Mouse (Mus musculus): ENCODE measurements around the gene Ubtd1. TPM values are rescaled to one million over a fixed set of nuclear protein-coding genes. Genes with fewer than 3 reads are reported as not detected.

Gene Ubtd1
- total RNA-seq (2021) = 10 to 100 TPM; 12.0 to 12.2 TPM
- long read RNA-seq, experiment 1, transcript Ubtd1-201 (3 exons, 1,529 nt) = major isoform, 12 of 17 reads
- long read RNA-seq, experiment 1, partial matches to known transcripts = 1 of 17 reads
- long read RNA-seq, experiment 1, other reads (novel, unspliced or antisense) = 4 of 17 reads
- long read RNA-seq, experiment 2, transcript Ubtd1-201 (3 exons, 1,529 nt) = major isoform, 12 of 17 reads
- long read RNA-seq, experiment 2, partial matches to known transcripts = 0 of 17 reads
- long read RNA-seq, experiment 2, other reads (novel, unspliced or antisense) = 3 of 17 reads

GRCm38 (mm10) chr19:41981595-41981927 lies at the start of gene Ubtd1:
Ubtd1 (plus strand) TSS chr19:41981763.
- DNase-seq (ENCODE audit: low spot score in 2 of 2) = no peak

GRCm38 (mm10) chr19:41932686-41933085 lies 48.9 kb upstream of the Ubtd1 start:
- DNase-seq (ENCODE audit: low spot score in 2 of 2) = no peak

- peak; percentile 98 to 99 for DNase-seq (ENCODE audit: low spot score in 2 of 2)
Observed at GRCm38 (mm10) chr19:41933179-41934086, 48.1 kb upstream of the Ubtd1 start, which contains the start of the genes Exosc1 and Zdhhc16. Exosc1 (minus strand) TSS chr19:41933423. Zdhhc16 (plus strand) TSS chr19:41933480.

GRCm38 (mm10) chr19:41934124-41934523 lies 47.4 kb upstream of the Ubtd1 start:
- no peak for DNase-seq (ENCODE audit: low spot score in 2 of 2)

- DNase-seq (ENCODE audit: low spot score in 2 of 2) = no peak
Observed at GRCm38 (mm10) chr19:41935921-41936320, 45.6 kb upstream of the Ubtd1 start.

GRCm38 (mm10) chr19:41938539-41938938 lies 43.0 kb upstream of the Ubtd1 start:
- DNase-seq (ENCODE audit: low spot score in 2 of 2) = no peak

- no peak for DNase-seq (ENCODE audit: low spot score in 2 of 2)
Observed at GRCm38 (mm10) chr19:41943841-41944240, 37.7 kb upstream of the Ubtd1 start.

- no peak for DNase-seq (ENCODE audit: low spot score in 2 of 2)
Observed at GRCm38 (mm10) chr19:41952287-41952686, 29.3 kb upstream of the Ubtd1 start.

GRCm38 (mm10) chr19:41953574-41953973 lies 28.0 kb upstream of the Ubtd1 start:
- no peak for DNase-seq (ENCODE audit: low spot score in 2 of 2)

- DNase-seq (ENCODE audit: low spot score in 2 of 2) = no peak
Observed at GRCm38 (mm10) chr19:41969618-41970017, 11.9 kb upstream of the Ubtd1 start.

- peak; percentile 18 to 40 for DNase-seq (ENCODE audit: low spot score in 2 of 2)
Observed at GRCm38 (mm10) chr19:41973891-41974794, 7.4 kb upstream of the Ubtd1 start.

- DNase-seq (ENCODE audit: low spot score in 2 of 2) = peak in 1 of 2 experiments; percentile 7
Observed at GRCm38 (mm10) chr19:41980422-41980818, 1.1 kb upstream of the Ubtd1 start.

- DNase-seq (ENCODE audit: low spot score in 2 of 2) = peak; percentile 96 to 99
Observed at GRCm38 (mm10) chr19:41980819-41981594, 556 bp upstream of the Ubtd1 start, which contains the start of gene Mms19. Mms19 (minus strand) TSS chr19:41981157.

- DNase-seq (ENCODE audit: low spot score in 2 of 2) = peak in 1 of 2 experiments; percentile 37
Observed at GRCm38 (mm10) chr19:41981931-41982790, 598 bp downstream of the Ubtd1 start.

GRCm38 (mm10) chr19:41982791-41983150 lies 1.2 kb downstream of the Ubtd1 start:
- no peak for DNase-seq (ENCODE audit: low spot score in 2 of 2)

- no peak for DNase-seq (ENCODE audit: low spot score in 2 of 2)
Observed at GRCm38 (mm10) chr19:41985994-41986393, 4.4 kb downstream of the Ubtd1 start.

GRCm38 (mm10) chr19:41987206-41987605 lies 5.6 kb downstream of the Ubtd1 start:
- no peak for DNase-seq (ENCODE audit: low spot score in 2 of 2)

- no peak for DNase-seq (ENCODE audit: low spot score in 2 of 2)
Observed at GRCm38 (mm10) chr19:41989810-41990209, 8.2 kb downstream of the Ubtd1 start.

GRCm38 (mm10) chr19:41991926-41992477 lies 10.4 kb downstream of the Ubtd1 start:
- no peak for DNase-seq (ENCODE audit: low spot score in 2 of 2)

Measured in left cerebral cortex, adult 18-20 months (tissue).